Mouse (Mus musculus) layer of hippocampus, adult 9-10 months (tissue): Measurements from ENCODE around the gene Sult1c2.
A peak's percentile ranks its signal among the peaks of the same experiment; 100 is the strongest.
"Not testable (repeated sequence)": the region's sequence is repeated elsewhere in the genome, so short reads cannot be mapped to it uniquely, and the experiment has no call there.

Source experiments
- DNase-seq: peaks from one replicate; pipeline ENCODE4 v3.0.0; 2022; ENCODE audit warnings: low spot score

Sult1c2 gene

GRCm38 (mm10) chr17:53846206-53846605, at the start of gene Sult1c2:
Sult1c2 (minus strand) TSS chr17:53846339.
- DNase-seq: no peak

DNA sequence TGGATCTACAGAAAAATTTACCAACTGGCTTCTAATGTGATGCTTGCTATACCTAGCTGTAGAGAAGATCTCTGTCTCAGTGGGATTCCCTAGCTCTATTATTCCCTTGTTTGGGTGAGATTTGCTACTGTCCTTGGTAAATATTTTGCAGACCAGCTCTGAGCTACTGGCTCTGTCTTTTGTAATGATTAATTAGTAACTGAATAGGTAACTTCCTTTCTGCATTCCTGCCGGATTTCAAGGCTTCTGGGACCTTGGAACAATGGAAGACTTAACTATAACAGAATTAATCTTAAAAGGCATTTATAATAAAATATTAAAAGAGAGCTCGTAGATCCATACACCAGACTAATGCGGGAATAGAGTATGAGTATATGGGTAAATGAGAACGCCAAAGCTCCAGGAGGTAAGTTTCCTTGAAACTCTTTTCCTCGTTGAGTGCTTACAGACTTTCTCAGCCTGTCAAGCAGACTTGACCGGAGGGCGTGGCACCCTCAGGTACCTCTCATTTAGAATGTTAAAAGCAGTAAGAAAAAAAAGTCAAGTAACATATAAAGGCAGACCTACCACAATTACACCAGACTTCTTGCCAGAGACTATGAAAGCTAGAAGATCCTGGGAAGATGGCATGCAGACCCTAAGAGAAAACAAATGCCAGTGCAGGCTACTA, 33.0 kb upstream of the Sult1c2 start:
- not testable (repeated sequence) for DNase-seq

GRCm38 (mm10) chr17:53874433-53874832, 28.3 kb upstream of the Sult1c2 start:
- DNase-seq: no peak

GRCm38 (mm10) chr17:53872192-53872591, 26.1 kb upstream of the Sult1c2 start:
- DNase-seq: no peak

DNA sequence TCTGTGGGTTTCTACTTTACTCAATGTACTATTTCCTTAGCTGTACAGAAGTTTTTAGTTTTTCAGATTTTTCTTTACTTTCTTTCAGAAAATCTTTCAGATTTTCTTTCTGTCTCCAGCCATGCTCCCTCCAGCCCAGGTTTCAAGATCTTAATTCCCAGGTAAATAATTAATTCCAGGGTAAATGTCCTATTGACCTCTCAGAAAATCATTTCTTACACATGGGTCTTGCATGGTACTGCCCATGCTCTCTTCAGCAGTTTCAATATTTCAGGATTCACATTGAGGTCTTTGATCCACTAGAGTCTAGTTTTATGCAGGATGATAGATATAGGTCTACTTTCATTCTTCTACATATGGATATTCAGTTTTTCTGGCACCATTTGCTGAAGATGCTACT, 23.8 kb upstream of the Sult1c2 start:
- DNase-seq: no peak

DNA sequence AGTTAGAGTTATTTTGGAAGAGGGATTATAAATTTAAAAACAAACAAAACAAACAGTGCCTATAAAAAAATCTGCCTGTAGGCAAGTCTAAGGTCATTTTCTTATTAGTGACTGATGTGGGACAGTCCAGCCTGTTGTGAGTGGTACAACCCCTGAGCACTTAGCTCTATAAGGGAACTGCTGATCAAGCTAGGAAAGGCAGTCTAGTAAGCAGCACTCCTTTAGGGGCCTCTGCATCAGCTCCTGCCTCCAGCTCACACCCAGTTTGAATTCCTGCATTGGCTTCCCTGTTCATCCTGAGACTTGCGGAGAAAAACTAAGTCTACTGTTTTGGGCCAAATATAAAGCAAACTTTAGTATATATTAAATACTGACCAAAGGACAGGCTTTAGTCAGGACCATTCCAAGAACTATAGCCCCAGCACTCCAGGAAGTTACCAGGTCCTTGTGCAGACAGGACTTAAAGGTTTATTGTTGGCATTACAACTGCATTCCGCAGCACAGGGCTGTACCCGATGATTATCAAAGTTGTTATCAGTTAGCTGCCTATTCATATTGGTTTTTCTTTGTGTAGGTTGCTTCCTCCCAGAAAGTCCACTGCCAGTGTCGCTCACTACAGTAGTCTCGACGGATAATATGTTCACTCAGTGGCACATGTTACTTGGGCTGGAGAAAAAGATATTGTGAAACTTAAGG, 19.3 kb upstream of the Sult1c2 start:
- no peak for DNase-seq

GRCm38 (mm10) chr17:53860548-53860947, 14.4 kb upstream of the Sult1c2 start:
- DNase-seq: no peak

DNA sequence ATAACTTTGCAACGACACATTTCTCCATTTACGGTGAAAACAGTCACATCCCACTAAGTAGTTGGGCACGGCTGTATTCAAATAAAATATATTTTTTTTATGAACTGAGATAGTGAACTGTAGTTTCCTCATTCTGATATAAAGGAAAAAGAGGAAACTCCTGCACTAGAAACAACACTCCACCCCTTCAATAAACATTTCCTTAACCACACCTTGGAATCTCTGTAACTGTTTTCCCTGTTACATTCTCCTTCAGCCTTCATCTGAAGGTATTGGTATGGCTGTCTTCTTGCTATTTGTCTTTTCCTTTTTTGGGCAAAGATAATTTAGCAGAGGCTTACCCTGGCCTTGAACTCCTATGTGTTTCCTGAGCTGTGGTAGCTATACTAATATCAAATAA, 8.9 kb upstream of the Sult1c2 start:
- no peak for DNase-seq

- no peak for DNase-seq
Observed at GRCm38 (mm10) chr17:53845796-53846195, 343 bp downstream of the Sult1c2 start.

DNA sequence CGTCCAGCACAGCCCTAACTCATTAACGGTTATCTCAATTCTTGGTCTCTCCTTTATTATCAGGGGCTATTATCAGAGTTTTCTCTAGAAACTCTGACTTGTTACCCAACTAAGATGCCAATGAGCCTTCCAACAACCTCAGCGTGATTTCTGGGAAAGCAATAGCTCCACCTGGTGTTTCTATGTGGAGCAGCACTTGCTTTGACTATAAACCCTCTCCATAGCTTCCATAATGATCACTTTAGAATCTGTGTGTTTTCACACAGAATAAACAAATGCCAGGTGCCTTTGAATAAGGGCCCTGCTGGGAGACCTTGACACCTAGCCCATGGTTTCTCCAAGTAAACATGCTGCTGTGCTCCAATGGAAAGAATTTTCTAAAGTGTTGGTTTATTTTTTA, 12.8 kb downstream of the Sult1c2 start:
- DNase-seq: peak; percentile 22

DNA sequence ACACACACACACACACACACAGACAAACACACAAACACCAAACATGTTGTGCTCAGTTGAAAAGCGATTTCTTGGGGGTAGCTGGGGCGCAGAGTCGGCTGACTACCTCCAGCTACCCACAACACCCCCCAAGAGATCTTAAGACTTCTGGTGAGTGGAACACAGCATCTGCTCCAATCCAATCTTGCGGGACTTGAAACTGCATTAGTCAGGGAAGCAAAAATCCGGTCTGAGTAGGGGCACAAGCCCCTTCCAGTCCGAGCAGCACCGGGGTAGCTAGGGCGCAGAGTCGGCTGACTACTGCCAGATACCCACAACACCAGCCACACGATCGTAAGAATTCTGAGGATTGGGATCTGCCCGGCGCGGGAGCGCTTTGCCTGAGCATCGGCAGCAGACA, 42.2 kb downstream of the Sult1c2 start:
- DNase-seq: not testable (repeated sequence)

DNA sequence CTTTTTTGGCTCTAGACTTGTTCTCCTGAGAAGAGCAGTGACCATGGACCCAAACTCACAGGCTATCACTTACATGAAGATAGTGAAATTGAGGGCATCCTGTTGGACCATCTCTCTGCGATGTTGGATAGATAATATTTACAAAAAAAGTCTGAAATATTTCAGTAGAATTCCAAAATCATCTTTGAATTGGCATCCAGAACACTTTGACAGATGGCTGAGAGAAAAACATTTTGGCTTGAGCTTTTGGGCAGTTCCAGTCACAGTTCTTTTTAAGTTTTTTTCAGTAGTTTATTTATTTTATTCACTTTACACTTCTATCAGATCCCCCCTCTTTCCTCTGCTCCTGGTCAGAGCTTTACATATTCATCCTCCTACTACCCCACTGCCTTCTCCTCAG, 62.8 kb downstream of the Sult1c2 start:
- no peak for DNase-seq
